Mouse (Mus musculus) MEL (cell line): Measurements from ENCODE around the gene Il4. TPM values are rescaled to one million over a fixed set of nuclear protein-coding genes. Genes with fewer than 3 reads are reported as not detected.
A peak's percentile ranks its signal among the peaks of the same experiment; 100 is the strongest.

ENCODE experiments used
- DNase-seq: peaks from one replicate; pipeline ENCODE4 v3.0.0; 2011; ENCODE audit warnings: low read depth, low spot score
- H3K27ac ChIP-seq: 2 replicates; pipeline ENCODE4 v1.5.1; 2012; ENCODE audit warnings: low read depth, mild to moderate bottlenecking, control low read depth, low read length, moderate library complexity; ENCODE audit not compliant: control insufficient read depth
- H3K27me3 ChIP-seq, 2 experiments: fragments of 150-350 bp in 1 of 2; sonication (generic) in 1 of 2; 2 replicates each; pipeline ENCODE4 v1.6.1; 2012; ENCODE audit warnings: low read length in 2 of 2, mild to moderate bottlenecking in 2 of 2, improper control_type of control experiment in 1 of 2, moderate library complexity in 1 of 2; ENCODE audit not compliant: insufficient read depth in 2 of 2, control insufficient read depth in 1 of 2
- H3K36me3 ChIP-seq, 2 experiments: 2 replicates each; pipeline ENCODE4 v1.6.1; 2012 to 2014; ENCODE audit warnings: low read length in 2 of 2, improper control_type of control experiment in 1 of 2, inconsistent platforms in 1 of 2, mild to moderate bottlenecking in 1 of 2; ENCODE audit not compliant: insufficient read depth in 2 of 2, control insufficient read depth in 1 of 2
- H3K4me1 ChIP-seq, 2 experiments: fragments of 150-350 bp in 1 of 2; sonication (generic) in 1 of 2; 2 replicates each; pipeline ENCODE4 v1.6.1; 2012; ENCODE audit warnings: low read length in 2 of 2, improper control_type of control experiment in 1 of 2, mild to moderate bottlenecking in 1 of 2; ENCODE audit not compliant: insufficient read depth in 2 of 2, control insufficient read depth in 1 of 2
- H3K4me3 ChIP-seq, 2 experiments: fragments of 150-350 bp in 1 of 2; sonication (generic) in 1 of 2; 2 replicates each; pipeline ENCODE4 v1.5.1; 2012; ENCODE audit warnings: low read depth in 2 of 2, low read length in 2 of 2, mild to moderate bottlenecking in 2 of 2, moderate library complexity in 2 of 2, control low read depth in 1 of 2, improper control_type of control experiment in 1 of 2; ENCODE audit not compliant: control insufficient read depth in 1 of 2, insufficient read depth in 1 of 2
- H3K79me2 ChIP-seq: 2 replicates; pipeline ENCODE4 v1.6.1; 2012; ENCODE audit warnings: mild to moderate bottlenecking, low read length, moderate library complexity; ENCODE audit not compliant: control insufficient read depth, poor library complexity, insufficient read depth
- H3K9ac ChIP-seq: 2 replicates; pipeline ENCODE4 v1.6.1; 2012; ENCODE audit warnings: low read depth, mild to moderate bottlenecking, control low read depth, low read length, moderate library complexity; ENCODE audit not compliant: control insufficient read depth, poor library complexity, severe bottlenecking
- H3K9me3 ChIP-seq: fragments of 150-350 bp; sonication (generic); replicated peaks from 2 replicates; pipeline ENCODE4 v1.6.1; 2012; ENCODE audit warnings: mild to moderate bottlenecking, low read length, improper control_type of control experiment, moderate library complexity; ENCODE audit not compliant: insufficient read depth
- BHLHE40 ChIP-seq: IDR thresholded peaks from 2 replicates; pipeline ENCODE4 v1.6.1; 2012; ENCODE audit warnings: low read depth, mild to moderate bottlenecking, inconsistent platforms, low read length, improper control_type of control experiment, borderline replicate concordance
- CHD2 ChIP-seq: IDR thresholded peaks from 2 replicates; pipeline ENCODE4 v1.6.1; 2011; ENCODE audit warnings: low read length, improper control_type of control experiment
- CTCF ChIP-seq, 3 experiments: IDR thresholded peaks in 2 of 3; conservative IDR thresholded peaks in 1 of 3; 2 replicates each; pipeline ENCODE4 v1.5.1; 2011 to 2012; ENCODE audit warnings: low read length in 3 of 3, low read depth in 2 of 3, mild to moderate bottlenecking in 2 of 3, improper control_type of control experiment in 1 of 3, inconsistent platforms in 1 of 3, mixed read lengths in 1 of 3, moderate library complexity in 1 of 3; ENCODE audit not compliant: control insufficient read depth in 1 of 3, insufficient read depth in 1 of 3, poor library complexity in 1 of 3, severe bottlenecking in 1 of 3
- E2F4 ChIP-seq: IDR thresholded peaks from 2 replicates; pipeline ENCODE4 v1.6.1; 2011; ENCODE audit warnings: low read depth, low read length, improper control_type of control experiment, borderline replicate concordance
- EP300 ChIP-seq, 2 experiments: IDR thresholded peaks; 2 replicates each; pipeline ENCODE4 v1.6.1; 2011; ENCODE audit warnings: improper control_type of control experiment in 2 of 2, low read length in 2 of 2, low read depth in 1 of 2, mild to moderate bottlenecking in 1 of 2
- ETS1 ChIP-seq: IDR thresholded peaks from 2 replicates; pipeline ENCODE4 v1.6.1; 2012; ENCODE audit warnings: low read depth, mild to moderate bottlenecking, inconsistent platforms, low read length, improper control_type of control experiment, moderate library complexity
- GATA1 ChIP-seq: IDR thresholded peaks from 2 replicates; pipeline ENCODE4 v1.6.1; 2011; ENCODE audit warnings: low read depth, low read length, improper control_type of control experiment
- HCFC1 ChIP-seq: IDR thresholded peaks from 2 replicates; pipeline ENCODE4 v1.6.1; 2012; ENCODE audit warnings: low read depth, mild to moderate bottlenecking, inconsistent platforms, low read length, improper control_type of control experiment, moderate library complexity
- KAT2A ChIP-seq: conservative IDR thresholded peaks from 2 replicates; pipeline ENCODE4 v1.6.1; 2012; ENCODE audit warnings: low read depth, low read length, improper control_type of control experiment, inconsistent platforms
- MAFK ChIP-seq: IDR thresholded peaks from 2 replicates; pipeline ENCODE4 v1.6.1; 2011; ENCODE audit warnings: low read depth, mild to moderate bottlenecking, low read length, improper control_type of control experiment, borderline replicate concordance
- MAX ChIP-seq: IDR thresholded peaks from 2 replicates; pipeline ENCODE4 v1.6.1; 2011; ENCODE audit warnings: low read length, improper control_type of control experiment
- MAZ ChIP-seq: IDR thresholded peaks from 2 replicates; pipeline ENCODE4 v1.6.1; 2012; ENCODE audit warnings: low read depth, mild to moderate bottlenecking, inconsistent platforms, low read length, improper control_type of control experiment
- MEF2A ChIP-seq: IDR thresholded peaks from 2 replicates; pipeline ENCODE4 v1.6.1; 2014; ENCODE audit warnings: low read depth, mild to moderate bottlenecking, inconsistent platforms, low read length, improper control_type of control experiment; ENCODE audit not compliant: poor library complexity, insufficient replicate concordance, severe bottlenecking; ENCODE audit errors: extremely low read depth
- MXI1 ChIP-seq: IDR thresholded peaks from 2 replicates; pipeline ENCODE4 v1.6.1; 2011; ENCODE audit warnings: mild to moderate bottlenecking, low read depth, low read length, improper control_type of control experiment
- MYB ChIP-seq: IDR thresholded peaks from 2 replicates; pipeline ENCODE4 v1.6.1; 2011; ENCODE audit warnings: mild to moderate bottlenecking, low read depth, low read length, improper control_type of control experiment
- NRF1 ChIP-seq: IDR thresholded peaks from 2 replicates; pipeline ENCODE4 v1.6.1; 2014; ENCODE audit warnings: low read depth, mild to moderate bottlenecking, inconsistent platforms, low read length, improper control_type of control experiment, moderate library complexity; ENCODE audit not compliant: poor library complexity, insufficient read depth, severe bottlenecking
- POLR2AphosphoS2 ChIP-seq: IDR thresholded peaks from 2 replicates; pipeline ENCODE4 v1.6.1; 2011; ENCODE audit warnings: low read length, improper control_type of control experiment
- POLR2AphosphoS5 ChIP-seq: IDR thresholded peaks from 2 replicates; pipeline ENCODE4 v1.6.1; 2012; ENCODE audit warnings: low read depth, borderline replicate concordance, mild to moderate bottlenecking, inconsistent platforms, low read length, moderate library complexity, mixed read lengths
- RCOR1 ChIP-seq: IDR thresholded peaks from 2 replicates; pipeline ENCODE4 v1.6.1; 2012; ENCODE audit warnings: low read depth, mild to moderate bottlenecking, inconsistent platforms, low read length, improper control_type of control experiment
- SIN3A ChIP-seq: IDR thresholded peaks from 2 replicates; pipeline ENCODE4 v1.6.1; 2012; ENCODE audit warnings: low read length, improper control_type of control experiment, inconsistent platforms
- TBP ChIP-seq: IDR thresholded peaks from 2 replicates; pipeline ENCODE4 v1.8.0; 2011; ENCODE audit warnings: low read depth, low read length, improper control_type of control experiment
- TCF12 ChIP-seq: IDR thresholded peaks from 2 replicates; pipeline ENCODE4 v1.6.1; 2014; ENCODE audit warnings: low read depth, mild to moderate bottlenecking, inconsistent platforms, low read length, improper control_type of control experiment, moderate library complexity
- ZC3H11A ChIP-seq: IDR thresholded peaks from 2 replicates; pipeline ENCODE4 v1.6.1; 2012; ENCODE audit warnings: low read depth, mild to moderate bottlenecking, inconsistent platforms, low read length, improper control_type of control experiment
- ZKSCAN1 ChIP-seq: IDR thresholded peaks from 2 replicates; pipeline ENCODE4 v1.6.1; 2012; ENCODE audit warnings: low read depth, mild to moderate bottlenecking, inconsistent platforms, low read length, improper control_type of control experiment, moderate library complexity
- polyA plus RNA-seq, 2 experiments: library from polyadenylated mRNA; stranded (reverse) in 1 of 2; unstranded in 1 of 2; fragments of >175 nt in 1 of 2; fragments of >200 nt in 1 of 2; gene quantifications; 2 replicates each; pipeline versions ENCODE4 v1.2.1 to v1.2.4; 2012; ENCODE audit warnings: low replicate concordance in 2 of 2, low read depth in 1 of 2; ENCODE audit not compliant: insufficient read length in 2 of 2, insufficient read depth in 1 of 2, missing spikeins in 1 of 2
- total RNA-seq: library from RNA; depleted of rRNA; stranded (reverse); fragments of 300-350 nt; gene quantifications from 2 replicates; pipeline ENCODE4 v1.2.3, GENCODE M21; 2012

Gene Il4
- total and polyA plus RNA-seq, 3 experiments, result 4.3 to 10.4 TPM; not detected in 1

DNA sequence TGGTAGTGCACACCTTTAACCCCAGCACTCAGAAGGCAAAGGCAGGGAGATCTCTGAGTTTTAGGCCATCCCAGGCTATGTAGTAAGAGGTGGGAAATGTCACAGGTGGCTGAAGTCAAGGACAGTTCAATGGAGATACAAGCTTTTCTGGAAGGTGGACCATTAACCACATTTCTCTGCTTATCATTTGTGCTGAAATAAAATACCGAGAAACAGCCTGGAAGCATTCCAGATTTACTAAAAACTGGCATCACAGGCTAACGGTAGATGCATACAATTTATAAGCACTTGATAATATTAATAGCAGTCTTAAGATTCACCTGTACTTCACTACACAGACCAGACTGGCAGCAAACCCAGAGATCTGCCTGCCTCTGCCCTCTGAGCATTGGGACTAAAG is 34.0 kb upstream of the Il4 start (continued):
- no peak for TF ChIP-seq BHLHE40
- no peak; the same call in 1 of the 2 replicates for TF ChIP-seq KAT2A
- TF ChIP-seq ZC3H11A, result no peak
- no peak for TF ChIP-seq CTCF (IDR thresholded peaks at IDR 0.05 in 2 of 3, conservative IDR thresholded peaks at IDR 0.05 in 1 of 3; ENCODE audit: control insufficient read depth in 1 of 3, insufficient read depth in 1 of 3, low read depth in 2 of 3, low read length in 3 of 3, poor library complexity in 1 of 3, severe bottlenecking in 1 of 3)
- no peak for TF ChIP-seq HCFC1
- no peak for TF ChIP-seq NRF1
- no peak for TF ChIP-seq MAFK
- no peak for TF ChIP-seq POLR2AphosphoS5
- TF ChIP-seq E2F4, result no peak
- TF ChIP-seq POLR2AphosphoS2, result no peak
- TF ChIP-seq TBP, result no peak
- no peak for TF ChIP-seq ZKSCAN1
- no peak for TF ChIP-seq MAX
- peak; percentile 61; the same call in 1 of the 2 replicates for TF ChIP-seq SIN3A

DNA sequence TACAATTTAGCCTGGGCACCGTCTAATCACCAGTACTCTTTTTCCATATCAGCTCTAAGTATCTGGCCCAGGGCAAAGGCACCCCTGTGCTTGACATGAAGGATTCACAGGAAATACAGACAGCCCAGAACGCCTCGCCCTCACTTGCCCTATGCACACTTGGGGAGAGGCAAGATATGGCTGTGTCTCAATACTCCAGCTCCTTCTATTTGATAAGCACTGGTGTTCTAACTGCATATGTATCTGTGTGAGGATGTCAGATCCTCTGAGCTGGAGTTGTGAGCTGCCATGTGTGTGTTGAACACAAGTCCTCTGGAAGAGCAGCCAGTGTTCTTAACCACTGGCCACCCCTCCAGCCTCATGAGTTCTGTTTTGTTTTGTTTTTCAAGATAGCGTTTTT is 33.0 kb upstream of the Il4 start:
- H3K9me3 ChIP-seq, result no peaks in the 10 kb centered on the region
- peaks cover 44% of the 10 kb centered on the region in 2 experiments for H3K4me1 ChIP-seq
- H3K79me2 ChIP-seq, result no peaks in the 10 kb centered on the region
- H3K27me3 ChIP-seq, result no peaks in the 10 kb centered on the region
- H3K27ac ChIP-seq, result peak overlapping the region; percentile 37
- no peak overlapping the region for H3K9ac ChIP-seq
- peak; percentile 75 for TF ChIP-seq ETS1
- TF ChIP-seq EP300 (IDR thresholded peaks at IDR 0.05; ENCODE audit: low read depth in 1 of 2, low read length in 2 of 2), result peak; percentile 49 to 77
- no peak for TF ChIP-seq CHD2
- TF ChIP-seq MAX, result peak; percentile 63
- TF ChIP-seq MYB, result peak; percentile 33; the same call in 1 of the 2 replicates
- peak; percentile 63 for TF ChIP-seq TCF12
- no peak for TF ChIP-seq E2F4
- peak; percentile 27; the same call in 1 of the 2 replicates for TF ChIP-seq MXI1
- no peak for TF ChIP-seq MAFK
- 0 out of 2 replicates have a peak, but pooled peaks have one; percentile 10 for TF ChIP-seq MEF2A
- TF ChIP-seq TBP, result no peak
- TF ChIP-seq SIN3A, result peak; percentile 53; the same call in 1 of the 2 replicates
- TF ChIP-seq GATA1, result peak; percentile 59
- no peak for TF ChIP-seq MAZ
- 0 out of 2 replicates have a peak, but pooled peaks have one; percentile 29 for TF ChIP-seq RCOR1
- H3K36me3 ChIP-seq, result peaks cover 42 to 47% of the 10 kb centered on the region in 2 experiments
- no peak overlapping the region for H3K4me3 ChIP-seq
- DNase-seq, result peak; percentile 55
